Mouse (Mus musculus): ENCODE measurements at regions not wholly inside any gene's neighbourhood (a gene's known extent, or its start where the extent isn't known, plus 50 kb on each side); places are given as distances from the start of the nearest gene placed in this dataset.

- TF ChIP-seq TAL1 (IDR thresholded peaks at IDR 0.05; ENCODE audit: low read length) (no peak), GATA1 (IDR thresholded peaks at IDR 0.05; ENCODE audit: low read length) (no peak)
These were observed 186.2 kb downstream of the Diras2 start for GRCm38 (mm10) chr13:52344853-52345252.

All from erythroblast, embryonic 14.5 days (primary cell).